Mouse (Mus musculus) kidney, adult 2 months (tissue): ENCODE results near the gene Dmgdh.

Source experiments
- CTCF ChIP-seq: fragments of 200-500 bp; conservative IDR thresholded peaks from 2 replicates; pipeline ENCODE4 v1.5.1; 2011; ENCODE audit warnings: low read depth, mild to moderate bottlenecking, control low read depth, low read length, moderate library complexity, mixed read lengths; ENCODE audit not compliant: insufficient read depth, insufficient read length
- POLR2A ChIP-seq: fragments of 200-500 bp; IDR thresholded peaks from one replicate; pipeline ENCODE4 v1.6.1; 2011; ENCODE audit warnings: low read depth, low read length, control low read depth

DNA sequence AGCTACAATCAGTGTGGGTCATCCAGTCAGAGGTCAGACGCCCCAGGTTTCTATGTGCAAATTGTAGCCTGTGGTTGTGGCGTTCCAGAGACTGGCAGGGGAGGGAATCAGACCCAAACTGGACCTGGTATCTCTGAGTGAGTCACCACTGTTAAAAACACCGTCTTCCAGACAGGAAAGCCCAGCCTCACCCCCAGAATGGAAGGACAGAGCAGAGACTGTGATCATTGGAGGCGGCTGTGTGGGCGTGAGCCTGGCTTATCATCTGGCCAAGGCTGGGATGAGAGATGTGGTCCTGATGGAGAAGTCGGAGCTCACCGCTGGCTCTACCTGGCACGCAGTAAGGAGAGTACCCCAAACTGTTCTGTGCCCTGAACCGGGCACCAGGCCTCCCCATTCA lies 2.6 kb downstream of the Dmgdh start:
- TF ChIP-seq POLR2A: no peak
- no peak for TF ChIP-seq CTCF
